Mouse (Mus musculus) liver, adult 10 weeks (tissue): ENCODE measurements around the gene Camk1d. TPM values are rescaled to one million over a fixed set of nuclear protein-coding genes. Genes with fewer than 3 reads are reported as not detected.

Source experiments
- polyA plus RNA-seq: library from polyadenylated mRNA; stranded (reverse); fragments of 350-450 nt; fragmentation: Illumina TruSeq; extraction: RNeasy Lipid Tissue Mini Kit (QIAGEN cat#74804); gene quantifications from one replicate; pipeline ENCODE4 v1.2.3, GENCODE M21; 2014; ENCODE audit warnings: low read depth, low replicate concordance

Camk1d gene
- 51.5 TPM for polyA plus RNA-seq

GRCm38 (mm10) chr2:5714211-5715053, at the start of gene Camk1d:
Camk1d (minus strand) TSS chr2:5714515.

Other genes with a start within 250 kb of the Camk1d start
- gene Nudt5, start 130.5 kb upstream of the Camk1d start, polyA plus RNA-seq = 15.7 TPM
- gene Cdc123, start 130.6 kb upstream of the Camk1d start, polyA plus RNA-seq = 115 TPM
- gene Gm13199, start 148.4 kb upstream of the Camk1d start, polyA plus RNA-seq = 0.61 TPM
- 14.1 TPM for gene Sec61a2, start 180.9 kb upstream of the Camk1d start, polyA plus RNA-seq
- gene Dhtkd1, start 228.3 kb upstream of the Camk1d start, polyA plus RNA-seq = 49.4 TPM
- 25.5 TPM for gene Upf2, start 237.0 kb upstream of the Camk1d start, polyA plus RNA-seq